23 mouse cellular contexts compared by ENCODE assay signal in the genomic region with DNA sequence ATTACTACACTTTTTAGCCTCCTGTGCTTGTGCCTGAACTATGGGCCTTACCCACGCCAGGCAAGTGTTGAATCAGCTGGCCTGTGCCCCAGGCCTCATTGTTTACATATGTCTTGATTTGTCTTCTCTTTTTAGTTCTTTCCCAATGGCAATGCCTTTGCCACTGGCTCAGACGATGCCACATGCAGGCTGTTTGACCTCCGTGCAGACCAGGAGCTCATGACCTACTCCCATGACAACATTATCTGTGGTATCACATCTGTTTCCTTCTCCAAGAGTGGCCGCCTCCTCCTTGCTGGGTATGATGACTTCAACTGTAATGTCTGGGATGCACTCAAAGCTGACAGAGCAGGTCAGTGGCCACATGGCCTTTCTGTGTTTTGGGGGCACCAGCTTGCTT. TPM values are rescaled to one million over a fixed set of nuclear protein-coding genes. Genes with fewer than 3 reads are reported as not detected.
A peak's percentile ranks its signal among the peaks of the same experiment; 100 is the strongest.
DNase-seq lines count a peak whose midpoint lies in the region; ATAC-seq and TF ChIP-seq lines count a peak whose summit lies in the region.
"Had no signal": no experiment of that assay in that cellular context is flagged by ENCODE, and none has a peak within 500 bp of the region (broad histone marks: within the 10 kb centered on the region; RNA-seq: fewer than 3 reads in every experiment).

No protein-coding gene starts in this region.

- WGBS in liver, embryonic 12.5 days (ENCODE audit: insufficient replicate concordance), result 36% methylated on average over 4 of the region's 4 CpGs
- WGBS in liver, embryonic 11.5 days, result 38% methylated on average over 4 of the region's 4 CpGs
- 15% methylated on average over 4 of the region's 4 CpGs for WGBS in liver, embryonic 14.5 days (ENCODE audit: insufficient replicate concordance)
- WGBS in stomach, postnatal 0 days, result 62% methylated on average over 4 of the region's 4 CpGs
- 82% methylated on average over 4 of the region's 4 CpGs for WGBS in embryonic facial prominence, embryonic 10.5 days

- TF ChIP-seq EP300 in liver, embryonic 14.5 days (IDR thresholded peaks at IDR 0.05; ENCODE audit: low read depth), result no peak
- TF ChIP-seq EP300 in stomach, postnatal 0 days (optimal IDR thresholded peaks at IDR 0.05), result no peak

- H3K9me3 ChIP-seq in liver, embryonic 12.5 days (replicated peaks), result no peaks in the 10 kb centered on the region
- no peaks in the 10 kb centered on the region for H3K9me3 ChIP-seq in liver, embryonic 11.5 days (ENCODE audit: control insufficient read depth, low read length)
- H3K9me3 ChIP-seq in liver, embryonic 14.5 days (ENCODE audit: control insufficient read depth, low read length), result no peaks in the 10 kb centered on the region
- no peaks in the 10 kb centered on the region for H3K9me3 ChIP-seq in stomach, postnatal 0 days (ENCODE audit: control insufficient read depth, low read length)
- no peaks in the 10 kb centered on the region for H3K9me3 ChIP-seq in embryonic facial prominence, embryonic 10.5 days
- H3K9me3 ChIP-seq: embryonic facial prominence, embryonic 15.5 days; heart, embryonic 12.5 days; hindbrain, embryonic 12.5 days; limb, embryonic 12.5 days; midbrain, embryonic 15.5 days had no signal

- H3K27ac ChIP-seq in liver, embryonic 12.5 days, result no peak overlapping the region
- no peak overlapping the region for H3K27ac ChIP-seq in liver, embryonic 11.5 days (ENCODE audit: low read depth, low read length)
- H3K27ac ChIP-seq in liver, embryonic 14.5 days, result no peak overlapping the region
- H3K27ac ChIP-seq in stomach, postnatal 0 days (replicated peaks), result no peak overlapping the region
- no peak overlapping the region for H3K27ac ChIP-seq in embryonic facial prominence, embryonic 10.5 days (replicated peaks)
- H3K27ac ChIP-seq: embryonic facial prominence, embryonic 15.5 days; hindbrain, embryonic 12.5 days; limb, embryonic 12.5 days; midbrain, embryonic 15.5 days had no signal

- no peak overlapping the region for H3K4me3 ChIP-seq in liver, embryonic 12.5 days
- no peak overlapping the region for H3K4me3 ChIP-seq in liver, embryonic 11.5 days (ENCODE audit: low read depth, low read length)
- no peak overlapping the region for H3K4me3 ChIP-seq in liver, embryonic 14.5 days (ENCODE audit: insufficient read depth in 1 of 2, low read depth in 2 of 2, low read length in 2 of 2)
- no peak overlapping the region for H3K4me3 ChIP-seq in stomach, postnatal 0 days (ENCODE audit: low read depth, low read length)
- no peak overlapping the region for H3K4me3 ChIP-seq in embryonic facial prominence, embryonic 10.5 days
- H3K4me3 ChIP-seq: embryonic facial prominence, embryonic 15.5 days; heart, embryonic 12.5 days; hindbrain, embryonic 12.5 days; limb, embryonic 12.5 days; midbrain, embryonic 15.5 days; myocyte had no signal

- peaks cover 27% of the 10 kb centered on the region for H3K4me1 ChIP-seq in liver, embryonic 12.5 days
- peaks cover 13% of the 10 kb centered on the region; the same call in 1 of the 2 replicates for H3K4me1 ChIP-seq in liver, embryonic 11.5 days (replicated peaks; ENCODE audit: control insufficient read depth, insufficient read depth, low read length)
- peaks cover 0 to 4% of the 10 kb centered on the region in 2 experiments; a peak in 1 of 4 replicates for H3K4me1 ChIP-seq in liver, embryonic 14.5 days (replicated peaks; ENCODE audit: control insufficient read depth in 2 of 2, insufficient read depth in 2 of 2, low read length in 1 of 2)
- no peaks in the 10 kb centered on the region for H3K4me1 ChIP-seq in stomach, postnatal 0 days (replicated peaks; ENCODE audit: control insufficient read depth, insufficient read depth)
- no peaks in the 10 kb centered on the region for H3K4me1 ChIP-seq in embryonic facial prominence, embryonic 10.5 days
- H3K4me1 ChIP-seq: embryonic facial prominence, embryonic 15.5 days; hindbrain, embryonic 12.5 days; limb, embryonic 12.5 days; midbrain, embryonic 15.5 days had no signal

- DNase-seq in liver, embryonic 11.5 days (ENCODE audit: low spot score), result no peak
- peak; percentile 55 for DNase-seq in adipocyte (ENCODE audit: low spot score)
- no peak for DNase-seq in liver, embryonic 14.5 days (ENCODE audit: low read depth in 3 of 3, low spot score in 3 of 3)
- no peak for DNase-seq in stomach, postnatal 0 days (ENCODE audit: low spot score)
- DNase-seq in cerebellum, postnatal 14 days, result no peak
- DNase-seq in embryonic facial prominence, embryonic 10.5 days (ENCODE audit: low spot score), result no peak
- DNase-seq: adrenal gland, postnatal 36 days; cerebellum, adult 9-10 months; embryo, embryonic 11 days; heart, postnatal 14 days; kidney, adult 9 months; kidney, postnatal 25 days; layer of hippocampus, adult 9-11 months; lung, embryonic 14.5 days; right cerebral cortex, postnatal 14 days; thymus, postnatal 14 days had no signal

- H3K4me2 ChIP-seq in liver, embryonic 12.5 days, result no peak overlapping the region
- H3K4me2 ChIP-seq in liver, embryonic 11.5 days, result no peak overlapping the region
- no peak overlapping the region for H3K4me2 ChIP-seq in liver, embryonic 14.5 days (ENCODE audit: low read depth)
- no peak overlapping the region for H3K4me2 ChIP-seq in stomach, postnatal 0 days (replicated peaks; ENCODE audit: low read depth)
- H3K4me2 ChIP-seq: embryonic facial prominence, embryonic 15.5 days; heart, embryonic 12.5 days; hindbrain, embryonic 12.5 days; limb, embryonic 12.5 days; lung, embryonic 14.5 days; midbrain, embryonic 15.5 days had no signal

- H3K36me3 ChIP-seq in liver, embryonic 12.5 days, result peaks cover 90% of the 10 kb centered on the region
- peaks cover 43% of the 10 kb centered on the region for H3K36me3 ChIP-seq in liver, embryonic 11.5 days (ENCODE audit: control insufficient read depth, insufficient read depth, low read length)
- H3K36me3 ChIP-seq in liver, embryonic 14.5 days (replicated peaks; ENCODE audit: control insufficient read depth, insufficient read depth, low read depth), result peaks cover 49% of the 10 kb centered on the region
- peaks cover 38% of the 10 kb centered on the region for H3K36me3 ChIP-seq in stomach, postnatal 0 days (ENCODE audit: control insufficient read depth, insufficient read depth, low read length)
- H3K36me3 ChIP-seq in embryonic facial prominence, embryonic 10.5 days (replicated peaks), result peaks cover 99% of the 10 kb centered on the region

- H3K27me3 ChIP-seq in liver, embryonic 12.5 days (replicated peaks), result no peaks in the 10 kb centered on the region
- no peaks in the 10 kb centered on the region for H3K27me3 ChIP-seq in liver, embryonic 11.5 days (replicated peaks; ENCODE audit: control insufficient read depth, insufficient read depth, low read length)
- H3K27me3 ChIP-seq in liver, embryonic 14.5 days (ENCODE audit: control insufficient read depth, insufficient read depth, low read length), result no peaks in the 10 kb centered on the region
- H3K27me3 ChIP-seq in stomach, postnatal 0 days (ENCODE audit: control insufficient read depth, insufficient read depth, low read length), result no peaks in the 10 kb centered on the region
- H3K27me3 ChIP-seq in embryonic facial prominence, embryonic 10.5 days (replicated peaks; ENCODE audit: low read depth, poor library complexity, severe bottlenecking), result no peaks in the 10 kb centered on the region
- H3K27me3 ChIP-seq: embryonic facial prominence, embryonic 15.5 days; heart, embryonic 12.5 days; hindbrain, embryonic 12.5 days; limb, embryonic 12.5 days; midbrain, embryonic 15.5 days had no signal

- TF ChIP-seq CTCF in liver, embryonic 14.5 days (IDR thresholded peaks at IDR 0.05; ENCODE audit: low read depth), result no peak
- no peak for TF ChIP-seq CTCF in stomach, postnatal 0 days (IDR thresholded peaks at IDR 0.05; ENCODE audit: low read depth)

- ATAC-seq in liver, embryonic 12.5 days, result peak; percentile 40; the same call in 1 of the 2 replicates
- ATAC-seq in liver, embryonic 11.5 days (replicated peaks; ENCODE audit: low FRiP score), result no peak
- peak; percentile 44; the same call in 1 of the 2 replicates for ATAC-seq in liver, embryonic 14.5 days (ENCODE audit: insufficient read depth)
- ATAC-seq in stomach, postnatal 0 days (ENCODE audit: low FRiP score, low TSS enrichment), result 0 out of 2 replicates have a peak, but pooled peaks have one; percentile 44
- ATAC-seq: midbrain, embryonic 15.5 days had no signal

- H3K9ac ChIP-seq in liver, embryonic 12.5 days, result no peak overlapping the region
- no peak overlapping the region for H3K9ac ChIP-seq in liver, embryonic 11.5 days (ENCODE audit: low read depth, low read length)
- no peak overlapping the region for H3K9ac ChIP-seq in liver, embryonic 14.5 days (replicated peaks)
- H3K9ac ChIP-seq in stomach, postnatal 0 days (ENCODE audit: low read length), result no peak overlapping the region
- H3K9ac ChIP-seq: embryonic facial prominence, embryonic 15.5 days; heart, embryonic 12.5 days; hindbrain, embryonic 12.5 days; limb, embryonic 12.5 days; lung, embryonic 14.5 days; midbrain, embryonic 15.5 days had no signal

RNA-seq across cellular contexts. Expression of gene Nadk, which starts 7.3 kb away (rescaled TPM):
- 75.9 and 78.0 TPM in 2 replicates for polyA plus RNA-seq in liver, embryonic 12.5 days (2016; fragmentation: Nextera tagmentation; extraction: Ambion mirVana)
- polyA plus RNA-seq in liver, embryonic 11.5 days (2014; fragmentation: Nextera tagmentation; extraction: Ambion mirVana), result 117 and 128 TPM in 2 replicates
- polyA plus RNA-seq in liver, embryonic 14.5 days (2012; rRNA removed), result 32.0 and 32.2 TPM in 2 replicates
- 40.2 and 48.4 TPM in 2 replicates for polyA plus RNA-seq in liver, embryonic 14.5 days (2014; fragmentation: Nextera tagmentation; extraction: Ambion mirVana)
- polyA plus RNA-seq in stomach, postnatal 0 days (2015; fragmentation: Nextera tagmentation; extraction: Ambion mirVana), result 75.2 and 78.4 TPM in 2 replicates
- 108 and 109 TPM in 2 replicates for polyA plus RNA-seq in embryonic facial prominence, embryonic 10.5 days (2016; fragmentation: Nextera tagmentation; extraction: Ambion mirVana)

RNA-seq across cellular contexts. Expression of gene Slc35e2, which starts 46.3 kb away (rescaled TPM):
- 7.1 and 7.3 TPM in 2 replicates for polyA plus RNA-seq in liver, embryonic 12.5 days (2016; fragmentation: Nextera tagmentation; extraction: Ambion mirVana)
- polyA plus RNA-seq in liver, embryonic 11.5 days (2014; fragmentation: Nextera tagmentation; extraction: Ambion mirVana), result 13.4 and 14.5 TPM in 2 replicates
- polyA plus RNA-seq in liver, embryonic 14.5 days (2012; rRNA removed), result 4.1 and 4.2 TPM in 2 replicates
- 6.7 and 7.9 TPM in 2 replicates for polyA plus RNA-seq in liver, embryonic 14.5 days (2014; fragmentation: Nextera tagmentation; extraction: Ambion mirVana)
- 3.2 and 3.8 TPM in 2 replicates for polyA plus RNA-seq in stomach, postnatal 0 days (2015; fragmentation: Nextera tagmentation; extraction: Ambion mirVana)
- polyA plus RNA-seq in embryonic facial prominence, embryonic 10.5 days (2016; fragmentation: Nextera tagmentation; extraction: Ambion mirVana), result 13.5 and 13.7 TPM in 2 replicates
